Mouse (Mus musculus) embryonic facial prominence, embryonic 11.5 days (tissue): Measurements from ENCODE around the gene Tob1. TPM values are rescaled to one million over a fixed set of nuclear protein-coding genes. Genes with fewer than 3 reads are reported as not detected.

Experiments
- ATAC-seq: fragments of 200-750 bp; cut with Nextera tagmentation; replicated peaks from 2 replicates; pipeline ENCODE4 v1.8.0; 2017; ENCODE audit warnings: low read depth; ENCODE audit not compliant: insufficient number of reproducible peaks, low FRiP score, low TSS enrichment
- DNase-seq: peaks from one replicate; pipeline ENCODE4 v3.0.0-alpha.2; 2015; ENCODE audit warnings: low spot score
- H3K27ac ChIP-seq: fragments of 300-500 bp; sonication (generic); replicated peaks from 2 replicates; pipeline ENCODE4 v1.5.1; 2014; ENCODE audit warnings: mild to moderate bottlenecking, low read depth, low read length, control low read depth
- H3K27me3 ChIP-seq: fragments of 300-500 bp; sonication (generic); 2 replicates; pipeline ENCODE4 v1.6.1; 2014; ENCODE audit warnings: mild to moderate bottlenecking, low read length, moderate library complexity, mixed read lengths; ENCODE audit not compliant: control insufficient read depth, insufficient read depth
- H3K36me3 ChIP-seq: fragments of 300-500 bp; sonication (generic); replicated peaks from 2 replicates; pipeline ENCODE4 v1.6.1; 2014; ENCODE audit warnings: low read depth, mild to moderate bottlenecking, low read length, moderate library complexity, mixed read lengths; ENCODE audit not compliant: control insufficient read depth, insufficient read depth
- H3K4me1 ChIP-seq: fragments of 300-500 bp; sonication (generic); 2 replicates; pipeline ENCODE4 v1.6.1; 2014; ENCODE audit warnings: low read length, mixed read lengths; ENCODE audit not compliant: control insufficient read depth, insufficient read depth
- H3K4me2 ChIP-seq: fragments of 300-500 bp; sonication (generic); 2 replicates; pipeline ENCODE4 v1.6.1; 2014; ENCODE audit warnings: low read depth, mild to moderate bottlenecking, control low read depth, low read length, moderate library complexity
- H3K4me3 ChIP-seq: fragments of 300-500 bp; sonication (generic); 2 replicates; pipeline ENCODE4 v1.5.1; 2014; ENCODE audit warnings: low read depth, low read length, control low read depth
- H3K9ac ChIP-seq: fragments of 300-500 bp; sonication (generic); replicated peaks from 2 replicates; pipeline ENCODE4 v1.6.1; 2014; ENCODE audit warnings: mild to moderate bottlenecking, control low read depth, low read length
- H3K9me3 ChIP-seq: fragments of 300-500 bp; sonication (generic); replicated peaks from 2 replicates; pipeline ENCODE4 v1.6.1; 2016; ENCODE audit warnings: mild to moderate bottlenecking, low read length, inconsistent platforms, mixed read lengths; ENCODE audit not compliant: control insufficient read depth
- WGBS: fragments of 180-500 bp; shearing (Covaris S2); extraction: QIAGEN DNeasy Blood & Tissue Kit; methylation state at CpG from one replicate; pipeline ENCODE4 v1.1.7; 2014; 5-methylcytosine and 5-hydroxymethylcytosine counted together
- polyA plus RNA-seq: library from polyadenylated mRNA; unstranded; fragments of >200 nt; fragmentation: Nextera tagmentation; extraction: Ambion mirVana; gene quantifications from 2 replicates; pipeline ENCODE4 v1.2.1, GENCODE M21; 2014

The Tob1 gene
- polyA plus RNA-seq, 1 experiment from 2014 or later: 32.8 TPM

DNA sequence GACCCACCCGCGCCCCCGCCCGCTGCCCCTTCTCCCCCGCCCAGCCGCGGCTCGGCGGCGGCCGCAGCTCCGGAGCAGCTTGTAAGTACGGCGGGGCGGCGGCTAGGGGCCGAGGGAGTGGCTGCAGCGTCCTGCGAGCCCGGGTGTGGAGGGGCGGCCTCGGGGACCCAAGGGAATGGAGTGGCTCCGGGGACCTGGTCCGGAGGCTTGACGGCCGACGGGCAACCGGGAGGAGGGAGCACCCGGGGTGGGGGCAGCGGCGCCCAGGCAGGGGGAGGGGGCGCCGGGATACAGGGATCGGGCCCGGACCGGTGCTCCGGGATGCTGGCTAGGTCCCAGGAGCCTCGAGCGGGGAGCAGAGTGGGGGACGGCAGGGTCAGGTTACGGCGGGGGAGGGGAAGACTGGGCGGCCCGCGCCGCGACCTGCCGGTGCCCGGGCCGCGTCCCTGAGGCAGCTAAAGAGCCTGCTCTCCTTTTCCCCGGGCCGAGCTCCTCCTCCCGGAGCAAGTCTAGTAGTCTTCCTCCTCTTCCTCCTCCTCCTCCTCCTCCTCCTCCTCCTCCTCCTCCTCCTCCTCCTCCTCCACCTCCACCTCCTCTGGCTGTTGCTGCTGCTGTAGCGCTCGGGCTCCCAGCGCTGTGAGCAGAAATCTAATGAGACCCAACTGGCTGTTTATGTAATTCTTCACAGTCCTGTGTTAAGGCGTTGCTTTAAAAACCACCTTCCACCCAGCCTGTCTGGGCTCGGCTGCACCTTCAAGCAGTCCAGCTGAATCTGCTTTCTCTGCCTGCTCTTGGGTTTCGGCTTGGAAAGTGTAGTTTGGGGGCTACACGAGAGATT lies 616 bp downstream of the Tob1 start:
- Histone ChIP-seq H3K27me3 (no peaks in the 10 kb centered on the region), H3K4me3 (peak overlapping the region; percentile 96), H3K4me1 (peaks cover 6% of the 10 kb centered on the region; the same call in 1 of the 2 replicates), H3K9me3 (no peaks in the 10 kb centered on the region), H3K27ac (peak overlapping the region; percentile 98), H3K36me3 (peaks cover 7% of the 10 kb centered on the region), H3K9ac (peak overlapping the region; percentile 92), H3K4me2 (peak overlapping the region; percentile 63)
- DNase-seq (peak; percentile 76), ATAC-seq (peak; percentile 36)
- under 1% methylated on average over 57 of the region's 61 CpGs for WGBS

DNA sequence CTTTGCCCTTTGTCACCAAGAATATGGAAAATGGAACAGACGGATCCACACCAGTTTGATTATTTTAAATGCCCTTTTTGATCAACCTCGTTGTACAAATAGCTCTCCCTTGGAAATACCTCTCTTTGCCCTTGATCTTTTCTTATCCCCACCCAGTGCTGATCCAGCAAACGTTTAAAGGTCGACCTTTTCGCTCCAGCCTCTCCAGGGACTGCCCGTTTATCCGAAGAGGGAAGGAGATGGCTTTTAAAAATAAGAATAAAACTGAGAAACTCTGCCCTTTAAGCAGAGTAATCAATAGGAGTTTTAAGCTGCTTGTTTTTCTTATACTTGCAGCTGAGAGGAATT lies 1.2 kb downstream of the Tob1 start:
- Histone ChIP-seq H3K9me3 (no peaks in the 10 kb centered on the region), H3K27me3 (no peaks in the 10 kb centered on the region), H3K9ac (peak overlapping the region; percentile 71), H3K4me2 (peak overlapping the region; percentile 63), H3K4me3 (peak overlapping the region; percentile 96), H3K27ac (peak overlapping the region; percentile 98), H3K4me1 (peaks cover 6% of the 10 kb centered on the region; the same call in 1 of the 2 replicates), H3K36me3 (peaks cover 7% of the 10 kb centered on the region)
- ATAC-seq (no peak), DNase-seq (peak; percentile 22)
- under 1% methylated on average over 7 of the region's 7 CpGs for WGBS

DNA sequence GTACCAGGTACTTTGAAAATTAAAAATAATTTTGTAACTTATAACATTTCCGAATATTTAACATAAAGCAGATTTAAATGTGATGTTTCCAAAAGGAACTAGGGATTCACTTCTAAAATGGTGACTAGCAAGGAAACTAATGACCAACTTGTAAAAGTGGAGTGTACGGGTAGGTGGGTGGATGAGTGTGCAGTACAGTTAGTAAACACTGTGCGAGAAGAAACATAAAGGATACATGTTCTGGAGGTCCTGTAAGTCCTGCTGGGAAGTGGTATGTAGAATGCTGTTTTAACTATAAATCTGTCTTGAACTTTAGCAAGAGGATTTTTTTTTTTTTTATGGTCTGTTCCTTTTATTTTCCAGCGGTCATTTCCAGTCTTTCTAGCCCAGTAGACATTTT lies 1.7 kb downstream of the Tob1 start:
- Histone ChIP-seq H3K4me2 (peak overlapping the region; percentile 21), H3K9me3 (no peaks in the 10 kb centered on the region), H3K27me3 (no peaks in the 10 kb centered on the region), H3K4me1 (peaks cover 6% of the 10 kb centered on the region; the same call in 1 of the 2 replicates), H3K36me3 (peaks cover 7% of the 10 kb centered on the region), H3K9ac (no peak overlapping the region), H3K27ac (no peak overlapping the region), H3K4me3 (peak overlapping the region; percentile 96)
- DNase-seq (no peak), ATAC-seq (no peak)
- 80% methylated on average over 4 of the region's 4 CpGs for WGBS

DNA sequence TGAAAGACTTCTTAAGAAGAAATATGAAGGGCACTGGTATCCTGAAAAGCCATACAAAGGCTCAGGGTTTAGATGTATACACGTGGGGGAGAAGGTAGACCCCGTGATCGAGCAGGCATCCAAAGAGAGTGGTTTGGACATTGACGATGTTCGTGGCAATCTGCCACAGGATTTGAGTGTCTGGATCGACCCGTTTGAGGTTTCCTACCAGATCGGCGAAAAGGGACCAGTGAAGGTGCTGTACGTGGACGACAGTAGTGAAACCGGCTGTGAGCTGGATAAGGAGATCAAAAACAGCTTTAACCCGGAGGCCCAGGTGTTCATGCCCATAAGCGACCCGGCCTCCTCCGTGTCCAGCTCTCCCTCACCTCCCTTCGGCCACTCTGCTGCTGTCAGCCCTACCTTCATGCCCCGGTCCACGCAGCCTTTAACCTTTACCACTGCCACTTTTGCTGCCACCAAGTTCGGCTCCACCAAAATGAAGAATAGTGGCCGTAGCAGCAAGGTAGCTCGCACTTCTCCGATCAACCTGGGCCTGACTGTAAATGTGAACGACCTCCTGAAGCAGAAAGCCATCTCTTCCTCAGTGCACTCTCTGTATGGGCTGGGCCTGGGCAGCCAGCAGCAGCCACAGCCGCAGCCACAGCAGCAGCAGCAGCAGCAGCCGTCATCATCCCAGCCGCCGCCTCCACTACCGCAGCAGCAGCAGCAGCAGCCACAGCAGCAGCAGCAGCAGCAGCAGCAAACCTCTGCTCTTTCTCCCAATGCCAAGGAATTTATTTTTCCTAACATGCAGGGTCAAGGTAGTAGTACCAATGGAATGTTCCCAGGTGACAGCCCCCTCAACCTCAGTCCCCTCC lies 2.7 kb downstream of the Tob1 start:
- Histone ChIP-seq H3K27me3 (no peaks in the 10 kb centered on the region), H3K27ac (no peak overlapping the region), H3K9ac (no peak overlapping the region), H3K4me2 (no peak overlapping the region; the same call in 1 of the 2 replicates), H3K36me3 (peaks cover 7% of the 10 kb centered on the region), H3K9me3 (no peaks in the 10 kb centered on the region), H3K4me1 (peaks cover 6% of the 10 kb centered on the region; the same call in 1 of the 2 replicates), H3K4me3 (no peak overlapping the region; the same call in 1 of the 2 replicates)
- DNase-seq (no peak), ATAC-seq (no peak)
- WGBS: 85% methylated on average over 29 of the region's 29 CpGs

DNA sequence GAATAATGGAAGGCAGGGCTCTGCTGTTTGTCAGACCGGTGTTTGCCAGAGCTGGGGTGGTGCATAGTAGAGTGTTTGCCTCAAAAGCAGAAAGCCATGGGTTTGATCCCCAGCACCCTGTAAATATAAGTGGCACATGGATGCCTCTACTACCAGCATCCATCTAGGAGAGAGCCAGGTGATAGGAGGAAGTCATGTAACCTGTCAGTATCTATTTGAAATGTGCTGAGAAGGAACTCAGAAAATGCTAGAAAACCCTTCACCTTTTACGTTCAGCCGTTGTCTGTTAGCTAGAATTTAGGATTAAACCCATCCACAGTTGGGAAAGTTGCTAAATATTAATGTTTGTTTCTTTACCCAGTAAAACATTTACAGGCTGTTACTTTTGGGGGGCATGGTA lies 4.3 kb downstream of the Tob1 start:
- peaks cover 6% of the 10 kb centered on the region; the same call in 1 of the 2 replicates for H3K4me1 ChIP-seq
- H3K9ac ChIP-seq: no peak overlapping the region
- no peaks in the 10 kb centered on the region for H3K27me3 ChIP-seq
- WGBS: 89% methylated on average over 3 of the region's 3 CpGs
- H3K4me2 ChIP-seq: no peak overlapping the region
- DNase-seq (no peak), ATAC-seq (no peak)
- peaks cover 7% of the 10 kb centered on the region for H3K36me3 ChIP-seq
- H3K9me3 ChIP-seq: no peaks in the 10 kb centered on the region
- no peak overlapping the region for H3K27ac ChIP-seq
- H3K4me3 ChIP-seq: no peak overlapping the region

DNA sequence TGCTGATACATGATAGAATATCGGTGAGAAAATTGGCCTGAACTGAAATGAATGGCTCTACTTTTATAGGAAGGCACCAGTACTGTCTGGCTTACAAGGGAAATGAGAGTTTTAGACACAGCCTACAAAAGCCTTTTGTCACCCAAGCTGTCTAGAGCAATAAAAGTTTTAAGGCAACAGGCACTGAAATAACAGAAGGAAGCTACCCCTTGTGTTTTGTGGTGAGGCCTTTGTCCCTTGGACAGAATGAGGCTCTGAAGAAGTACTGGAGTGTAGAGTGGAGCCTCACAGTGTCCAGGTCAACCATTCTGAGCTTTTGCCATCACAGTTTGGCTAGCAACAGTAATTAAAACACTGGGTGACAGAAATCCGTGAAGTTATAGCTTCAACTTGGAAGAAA lies 5.0 kb downstream of the Tob1 start:
- H3K27ac ChIP-seq: no peak overlapping the region
- WGBS: 58% methylated on average over 2 of the region's 2 CpGs

DNA sequence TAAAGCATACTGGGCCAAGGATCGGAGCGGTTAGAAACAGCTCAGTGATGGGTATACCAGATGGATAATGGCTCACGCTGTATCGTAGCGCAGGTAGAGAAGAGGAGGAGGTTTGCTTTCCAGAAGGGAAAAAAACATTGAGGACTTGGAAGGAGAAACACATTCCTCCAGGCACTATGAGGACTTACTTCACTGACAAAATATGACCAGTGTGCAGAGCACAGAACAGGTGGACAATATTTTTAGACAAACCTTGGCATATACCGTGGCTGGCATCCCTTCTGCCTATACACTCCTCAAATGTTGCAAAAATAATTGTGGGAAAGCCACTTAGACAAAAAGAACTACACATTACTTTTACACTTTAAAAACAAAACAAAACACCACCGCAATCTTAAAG lies 10.0 kb downstream of the Tob1 start:
- Histone ChIP-seq H3K4me2 (no peak overlapping the region), H3K27me3 (no peaks in the 10 kb centered on the region), H3K36me3 (no peaks in the 10 kb centered on the region), H3K4me1 (no peaks in the 10 kb centered on the region), H3K9ac (no peak overlapping the region), H3K4me3 (no peak overlapping the region), H3K9me3 (no peaks in the 10 kb centered on the region), H3K27ac (no peak overlapping the region)
- 92% methylated on average over 7 of the region's 7 CpGs for WGBS
- DNase-seq: no peak
- ATAC-seq: no peak

More for the DNA sequence above, 5.0 kb downstream of the Tob1 start:
- H3K4me1 ChIP-seq: peaks cover 6% of the 10 kb centered on the region; the same call in 1 of the 2 replicates
- no peaks in the 10 kb centered on the region for H3K27me3 ChIP-seq
- H3K4me3 ChIP-seq: no peak overlapping the region
- H3K36me3 ChIP-seq: peaks cover 7% of the 10 kb centered on the region
- H3K4me2 ChIP-seq: no peak overlapping the region
- DNase-seq (no peak), ATAC-seq (no peak)
- no peaks in the 10 kb centered on the region for H3K9me3 ChIP-seq
- H3K9ac ChIP-seq: no peak overlapping the region
